Mouse (Mus musculus): ENCODE results near the gene Rimkla.

- TF ChIP-seq CTCF (IDR thresholded peaks at IDR 0.05; ENCODE audit: borderline replicate concordance, insufficient read depth, low read length) (no peak), POLR2A (IDR thresholded peaks at IDR 0.05; ENCODE audit: low read depth, low read length) (no peak)
Measured at GRCm38 (mm10) chr4:119421921-119422293, 70.5 kb downstream of the Rimkla start.
